Mouse (Mus musculus): ENCODE measurements around the gene Psme4. TPM values are rescaled to one million over a fixed set of nuclear protein-coding genes. Genes with fewer than 3 reads are reported as not detected.

Psme4 gene
- total and polyA plus RNA-seq, 3 experiments: 39.1 to 213 (median 189) TPM

DNA sequence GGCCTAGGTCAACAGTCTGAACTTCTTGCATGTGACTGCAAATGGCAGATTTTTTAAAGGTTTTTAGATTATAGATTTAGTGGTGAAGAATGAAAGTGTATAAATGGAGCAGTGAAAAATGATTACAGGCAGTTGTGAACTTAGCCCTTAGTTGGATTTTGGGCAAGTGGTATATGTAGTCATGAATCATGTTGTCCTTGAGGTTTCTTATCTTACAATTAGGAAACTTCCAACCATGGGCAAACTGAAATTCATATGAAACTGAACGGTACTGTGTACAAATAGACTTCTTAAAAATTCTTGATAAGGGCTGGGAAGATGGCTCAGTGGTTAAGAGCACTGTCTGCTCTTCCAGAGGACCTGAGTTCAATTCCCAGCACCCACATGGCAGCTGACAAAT, 22.2 kb downstream of the Psme4 start:
- Histone ChIP-seq H3K27me3 (ENCODE audit: control insufficient read depth, insufficient read depth, low read length) (no peaks in the 10 kb centered on the region), H3K36me3 (ENCODE audit: control insufficient read depth, insufficient read depth, low read length) (peaks cover 20% of the 10 kb centered on the region), H3K9ac (ENCODE audit: low read depth, low read length) (no peak overlapping the region), H3K4me3 (no peak overlapping the region), H3K79me2 (replicated peaks; ENCODE audit: control insufficient read depth, insufficient read depth, low read length) (peaks cover 3% of the 10 kb centered on the region; the same call in 1 of the 2 replicates), H3K27ac (no peak overlapping the region), H3K4me1 (ENCODE audit: control insufficient read depth, insufficient read depth, low read length) (no peaks in the 10 kb centered on the region; the same call in 1 of the 2 replicates)
- DNase-seq: no peak
- intact Hi-C loops (cut with DNase I): no loop called here
- no peak for TF ChIP-seq EP300 (IDR thresholded peaks at IDR 0.05; ENCODE audit: insufficient read depth, low read depth, low read length)
- no peak for TF ChIP-seq CTCF (IDR thresholded peaks at IDR 0.05)
- TF ChIP-seq POLR2A (IDR thresholded peaks at IDR 0.05; ENCODE audit: insufficient read depth, low read depth, low read length): no peak
- 80% methylated on average over 1 of the region's 1 CpGs for WGBS

DNA sequence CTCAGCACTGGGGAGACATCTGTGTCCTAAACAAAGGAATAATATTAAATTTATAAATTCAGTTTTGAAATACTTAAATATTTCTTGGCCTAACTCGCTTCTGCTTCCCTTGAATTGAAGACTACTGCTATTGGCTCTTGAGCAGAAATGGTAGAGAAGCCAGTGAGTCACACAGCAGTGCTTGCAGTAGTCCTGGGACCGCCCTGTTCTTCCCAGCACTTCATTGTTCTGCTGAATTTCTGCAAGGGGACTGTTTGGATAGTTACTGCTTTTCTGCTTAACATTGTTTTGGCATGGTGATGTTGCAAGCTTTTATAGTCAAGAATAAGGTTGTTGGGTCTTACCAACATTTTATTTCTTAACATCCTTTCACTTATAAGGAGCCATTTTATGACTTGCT, 25.7 kb downstream of the Psme4 start:
- no peaks in the 10 kb centered on the region for H3K27me3 ChIP-seq (ENCODE audit: control insufficient read depth, insufficient read depth, low read length)
- no peak overlapping the region for H3K4me3 ChIP-seq
- 85% methylated on average over 2 of the region's 2 CpGs for WGBS
- no peaks in the 10 kb centered on the region for H3K79me2 ChIP-seq (replicated peaks; ENCODE audit: control insufficient read depth, insufficient read depth, low read length)
- intact Hi-C loops (cut with DNase I): no loop called here
- peak overlapping the region; percentile 12 for H3K27ac ChIP-seq
- DNase-seq: no peak
- no peak overlapping the region for H3K9ac ChIP-seq (ENCODE audit: low read depth, low read length)
- H3K36me3 ChIP-seq (ENCODE audit: control insufficient read depth, insufficient read depth, low read length): peaks cover 14% of the 10 kb centered on the region
- TF ChIP-seq POLR2A (IDR thresholded peaks at IDR 0.05; ENCODE audit: insufficient read depth, low read depth, low read length): no peak
- no peak for TF ChIP-seq EP300 (IDR thresholded peaks at IDR 0.05; ENCODE audit: insufficient read depth, low read depth, low read length)
- no peak for TF ChIP-seq CTCF (IDR thresholded peaks at IDR 0.05)
- no peaks in the 10 kb centered on the region for H3K4me1 ChIP-seq (ENCODE audit: control insufficient read depth, insufficient read depth, low read length)

DNA sequence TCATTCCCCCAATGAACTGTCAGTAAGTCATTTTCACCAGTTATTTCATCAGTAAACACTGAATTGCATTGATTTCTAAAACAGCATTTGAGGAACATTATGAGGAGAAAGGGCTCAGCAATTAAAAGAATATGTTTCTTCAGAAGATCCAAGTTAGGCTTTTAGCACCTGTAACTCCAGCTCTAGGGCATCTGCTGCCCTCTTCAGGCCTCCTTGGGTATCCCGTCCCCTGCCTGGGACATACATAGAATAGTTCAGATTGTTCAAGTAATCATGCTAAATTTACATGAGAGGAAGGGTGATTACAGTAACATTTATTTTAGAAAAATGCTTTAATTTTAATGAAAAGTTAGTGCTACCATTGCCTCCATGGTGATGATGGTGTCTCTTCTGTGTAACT, 28.0 kb downstream of the Psme4 start:
- Histone ChIP-seq H3K4me1 (ENCODE audit: control insufficient read depth, insufficient read depth, low read length) (no peaks in the 10 kb centered on the region), H3K4me3 (no peak overlapping the region), H3K27ac (no peak overlapping the region), H3K79me2 (replicated peaks; ENCODE audit: control insufficient read depth, insufficient read depth, low read length) (no peaks in the 10 kb centered on the region), H3K36me3 (ENCODE audit: control insufficient read depth, insufficient read depth, low read length) (peaks cover 8% of the 10 kb centered on the region), H3K27me3 (ENCODE audit: control insufficient read depth, insufficient read depth, low read length) (no peaks in the 10 kb centered on the region), H3K9ac (ENCODE audit: low read depth, low read length) (no peak overlapping the region)
- intact Hi-C loops (cut with DNase I): no loop called here
- TF ChIP-seq EP300 (IDR thresholded peaks at IDR 0.05; ENCODE audit: insufficient read depth, low read depth, low read length) (0 out of 2 replicates have a peak, but pooled peaks have one; percentile 61), CTCF (IDR thresholded peaks at IDR 0.05) (peak; percentile 88), POLR2A (IDR thresholded peaks at IDR 0.05; ENCODE audit: insufficient read depth, low read depth, low read length) (no peak)
- peak; percentile 38 to 63 for DNase-seq
- 74% methylated on average over 1 of the region's 1 CpGs for WGBS

DNA sequence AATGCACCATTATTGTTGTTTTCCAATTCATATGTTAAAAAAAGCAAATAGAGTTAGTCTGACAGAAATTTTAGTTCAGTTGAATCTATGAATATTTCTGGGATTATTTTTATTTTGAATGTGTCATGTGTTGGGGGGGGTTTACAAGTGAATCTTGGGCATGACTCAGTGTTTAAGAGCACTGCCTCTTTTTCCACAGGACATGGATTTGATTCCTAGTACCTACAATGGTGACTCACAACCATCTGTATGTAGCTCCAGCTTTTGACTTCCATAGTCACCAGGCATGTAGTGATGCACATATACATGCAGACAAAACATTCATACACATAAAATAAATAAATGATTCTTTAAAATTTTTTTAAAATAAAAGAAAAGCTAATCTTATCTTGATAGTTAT, 28.6 kb downstream of the Psme4 start:
- TF ChIP-seq POLR2A (IDR thresholded peaks at IDR 0.05; ENCODE audit: insufficient read depth, low read depth, low read length) (no peak), CTCF (IDR thresholded peaks at IDR 0.05) (no peak), EP300 (IDR thresholded peaks at IDR 0.05; ENCODE audit: insufficient read depth, low read depth, low read length) (no peak)

DNA sequence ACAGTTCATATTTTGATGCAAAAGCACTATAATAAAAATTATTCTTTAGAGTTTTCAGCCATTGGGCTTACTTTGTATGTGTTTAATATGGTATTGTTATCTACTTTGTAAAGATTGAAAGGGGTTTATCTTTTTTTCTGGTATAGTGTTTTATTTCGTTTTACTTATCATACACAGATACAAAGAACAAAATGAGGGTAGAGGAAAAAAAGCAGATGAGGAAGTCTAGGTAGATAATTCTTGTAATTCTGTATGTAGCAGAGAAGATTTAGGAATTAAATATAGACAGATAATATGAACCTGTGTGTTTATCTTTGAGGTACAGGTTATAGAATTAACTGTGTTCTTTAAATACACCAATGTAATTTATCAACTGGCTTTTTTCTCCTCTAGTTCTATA, 30.9 kb downstream of the Psme4 start:
- H3K4me1 ChIP-seq (ENCODE audit: control insufficient read depth, insufficient read depth, low read length): no peaks in the 10 kb centered on the region
- no peak overlapping the region for H3K9ac ChIP-seq (ENCODE audit: low read depth, low read length)
- H3K27me3 ChIP-seq (ENCODE audit: control insufficient read depth, insufficient read depth, low read length): no peaks in the 10 kb centered on the region
- 70% methylated on average over 1 of the region's 1 CpGs for WGBS
- H3K79me2 ChIP-seq (replicated peaks; ENCODE audit: control insufficient read depth, insufficient read depth, low read length): no peaks in the 10 kb centered on the region
- no peak overlapping the region for H3K27ac ChIP-seq
- peaks cover 6% of the 10 kb centered on the region for H3K36me3 ChIP-seq (ENCODE audit: control insufficient read depth, insufficient read depth, low read length)
- no peak for TF ChIP-seq EP300 (IDR thresholded peaks at IDR 0.05; ENCODE audit: insufficient read depth, low read depth, low read length)
- TF ChIP-seq CTCF (IDR thresholded peaks at IDR 0.05): no peak
- TF ChIP-seq POLR2A (IDR thresholded peaks at IDR 0.05; ENCODE audit: insufficient read depth, low read depth, low read length): no peak
- intact Hi-C loops (cut with DNase I): loop anchor here (10.0 kb wide), 1 partner anchor 718 kb away; no protein-coding TSS in a partner anchor
- no peak for DNase-seq
- no peak overlapping the region for H3K4me3 ChIP-seq

More for the DNA sequence above, 28.6 kb downstream of the Psme4 start:
- H3K9ac ChIP-seq (ENCODE audit: low read depth, low read length): no peak overlapping the region
- no peaks in the 10 kb centered on the region for H3K79me2 ChIP-seq (replicated peaks; ENCODE audit: control insufficient read depth, insufficient read depth, low read length)
- peaks cover 6% of the 10 kb centered on the region for H3K36me3 ChIP-seq (ENCODE audit: control insufficient read depth, insufficient read depth, low read length)
- no peak for DNase-seq
- intact Hi-C loops (cut with DNase I): loop anchor here (2.0 to 10.0 kb wide), 2 partner anchors 123 to 715 kb away; no protein-coding TSS in a partner anchor
- H3K27me3 ChIP-seq (ENCODE audit: control insufficient read depth, insufficient read depth, low read length): no peaks in the 10 kb centered on the region
- no peak overlapping the region for H3K4me3 ChIP-seq
- no peak overlapping the region for H3K27ac ChIP-seq
- no peaks in the 10 kb centered on the region for H3K4me1 ChIP-seq (ENCODE audit: control insufficient read depth, insufficient read depth, low read length)

DNA sequence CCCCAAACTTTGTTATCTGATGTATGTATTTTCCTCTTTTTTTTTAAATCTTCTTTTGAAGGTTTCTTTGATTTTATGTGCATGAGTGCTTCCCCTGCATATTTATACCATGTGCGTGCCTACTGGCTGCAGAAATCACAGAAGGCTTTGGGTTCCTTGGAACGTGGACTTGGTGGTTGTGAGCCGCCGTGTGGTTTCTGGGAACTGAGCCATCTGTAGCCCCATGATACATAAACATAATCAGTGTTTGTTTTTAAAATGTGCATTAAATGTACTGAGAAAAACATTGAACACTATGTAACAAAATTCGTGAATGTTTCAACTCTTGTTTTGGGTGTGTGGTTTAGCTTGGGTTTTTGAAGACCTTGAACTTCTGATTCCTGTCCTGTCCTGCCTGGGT, 49.6 kb downstream of the Psme4 start:
- no peak overlapping the region for H3K9ac ChIP-seq (ENCODE audit: low read depth, low read length)
- no peaks in the 10 kb centered on the region for H3K27me3 ChIP-seq (ENCODE audit: control insufficient read depth, insufficient read depth, low read length)
- peaks cover 20% of the 10 kb centered on the region for H3K36me3 ChIP-seq (ENCODE audit: control insufficient read depth, insufficient read depth, low read length)
- no peaks in the 10 kb centered on the region for H3K4me1 ChIP-seq (ENCODE audit: control insufficient read depth, insufficient read depth, low read length)
- H3K4me3 ChIP-seq: no peak overlapping the region
- intact Hi-C loops (cut with DNase I): no loop called here
- no peak overlapping the region for H3K27ac ChIP-seq
- TF ChIP-seq EP300 (IDR thresholded peaks at IDR 0.05; ENCODE audit: insufficient read depth, low read depth, low read length) (no peak), POLR2A (IDR thresholded peaks at IDR 0.05; ENCODE audit: insufficient read depth, low read depth, low read length) (no peak), CTCF (IDR thresholded peaks at IDR 0.05) (no peak)
- WGBS: 70% methylated on average over 5 of the region's 5 CpGs
- no peaks in the 10 kb centered on the region for H3K79me2 ChIP-seq (replicated peaks; ENCODE audit: control insufficient read depth, insufficient read depth, low read length)
- DNase-seq: no peak

All from heart, adult 2 months (tissue).